Mouse (Mus musculus): ENCODE results near the gene Noxo1.
"Not testable (repeated sequence)": the region's sequence is repeated elsewhere in the genome, so short reads cannot be mapped to it uniquely, and the experiment has no call there.

DNA sequence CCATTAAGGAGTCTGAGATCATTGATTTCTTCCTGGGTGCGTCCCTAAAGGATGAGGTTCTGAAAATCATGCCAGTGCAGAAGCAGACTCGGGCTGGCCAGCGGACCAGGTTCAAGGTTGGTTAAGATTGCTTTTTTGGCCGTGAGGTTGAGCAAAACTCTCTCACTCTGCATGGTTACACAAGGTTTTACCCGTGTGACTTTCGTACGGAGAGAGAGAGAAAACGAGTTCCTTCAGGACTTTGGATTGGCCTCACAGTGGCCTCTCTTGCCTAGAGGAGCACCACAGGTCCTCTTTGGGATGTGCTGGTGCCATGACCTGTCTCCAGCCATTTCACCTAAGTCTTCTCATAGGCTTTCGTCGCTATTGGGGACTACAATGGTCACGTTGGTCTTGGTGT is 24.6 kb downstream of the Noxo1 start:
- not testable (repeated sequence) for TF ChIP-seq POLR2A (IDR thresholded peaks at IDR 0.05; ENCODE audit: control insufficient read depth, extremely low read depth, insufficient read depth, low read length, poor library complexity); CTCF (IDR thresholded peaks at IDR 0.05; ENCODE audit: borderline replicate concordance, control insufficient read depth, extremely low read depth, insufficient read depth, low read length, poor library complexity)
